Mouse (Mus musculus) embryo, embryonic 11 days (tissue): ENCODE data around the gene Usp21.

Source experiments
- DNase-seq: peaks from one replicate; pipeline ENCODE4 v3.0.0-alpha.2; 2015

Gene Usp21

GRCm38 (mm10) chr1:171239992-171240744 lies 47.6 kb downstream of the Usp21 start:
- no peak for DNase-seq

- DNase-seq, result peak; percentile 67
These were observed 49.3 kb downstream of the Usp21 start for GRCm38 (mm10) chr1:171238463-171238862.

GRCm38 (mm10) chr1:171237438-171237837 lies 50.4 kb downstream of the Usp21 start:
- DNase-seq, result no peak

GRCm38 (mm10) chr1:171235791-171236190 lies 52.0 kb downstream of the Usp21 start:
- DNase-seq, result no peak

GRCm38 (mm10) chr1:171234538-171234937 lies 53.3 kb downstream of the Usp21 start:
- DNase-seq, result no peak

GRCm38 (mm10) chr1:171234126-171234525 lies 53.7 kb downstream of the Usp21 start, which contains the start of gene Fcer1g:
Gene Fcer1g (minus strand): TSS chr1:171234365.
- no peak for DNase-seq

- no peak for DNase-seq
These were observed 54.7 kb downstream of the Usp21 start for GRCm38 (mm10) chr1:171232800-171233730.

- DNase-seq, result no peak
These were observed 55.4 kb downstream of the Usp21 start for GRCm38 (mm10) chr1:171232348-171232747.
